In the genomic region with DNA sequence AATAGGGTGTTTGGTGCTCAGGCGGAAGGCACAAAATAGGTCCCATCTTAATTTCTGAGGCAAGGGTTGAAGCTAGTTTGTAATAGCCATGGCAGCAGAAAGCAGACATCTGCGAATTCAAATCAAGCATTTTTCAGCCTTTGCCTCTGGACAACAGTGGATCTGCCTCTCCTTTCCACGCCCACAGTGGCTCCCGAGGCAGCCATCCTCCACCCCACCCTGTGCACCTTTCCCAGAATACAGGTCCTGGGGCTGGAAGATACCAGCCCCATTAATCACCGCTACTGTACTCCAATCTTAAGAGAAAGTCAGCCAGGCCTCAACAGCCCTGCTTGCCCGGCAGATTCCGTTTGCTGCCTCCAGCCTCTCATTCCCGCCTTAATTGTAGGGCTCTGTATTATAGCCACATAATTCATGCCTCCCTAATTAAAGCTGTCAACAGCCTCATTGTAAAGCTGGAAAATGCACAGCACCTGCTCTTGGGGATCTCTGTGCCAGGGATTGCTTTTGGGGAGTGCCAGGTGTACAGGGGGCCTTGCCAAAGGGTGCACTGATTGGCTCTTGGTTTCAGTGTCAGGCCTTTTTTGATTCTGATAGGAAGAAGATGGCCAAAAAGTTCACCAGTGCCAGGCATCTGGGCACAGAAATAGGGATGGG, we compare ENCODE assay signal across 8 mouse cellular contexts. TPM values are rescaled to one million over a fixed set of nuclear protein-coding genes. Genes with fewer than 3 reads are reported as not detected.
DNase-seq lines count a peak whose midpoint lies in the region; ATAC-seq and TF ChIP-seq lines count a peak whose summit lies in the region.

No protein-coding gene starts in this region.

- 58% methylated on average over 8 of the region's 8 CpGs for WGBS in forebrain, embryonic 10.5 days
- 70% methylated on average over 8 of the region's 8 CpGs for WGBS in liver, embryonic 12.5 days (ENCODE audit: insufficient replicate concordance)
- 94% methylated on average over 8 of the region's 8 CpGs for WGBS in thymus, adult 2 months

- dilution Hi-C loops in CH12.LX (cut with MboI; ENCODE audit: extremely low pct_ligation_motif_present, extremely low pct_unique_long_range_greater_than_20kb, low sequenced_read_pairs), result no loop called here

- peaks cover 0 to 26% of the 10 kb centered on the region in 2 experiments; a peak in 3 of 4 replicates for H3K4me1 ChIP-seq in CH12.LX (ENCODE audit: control insufficient read depth in 1 of 2, insufficient read depth in 2 of 2)
- H3K4me1 ChIP-seq in forebrain, embryonic 10.5 days, result peaks cover 55% of the 10 kb centered on the region
- H3K4me1 ChIP-seq in liver, embryonic 12.5 days, result peaks cover 38% of the 10 kb centered on the region
- peaks cover 13% of the 10 kb centered on the region for H3K4me1 ChIP-seq in thymus, adult 2 months (replicated peaks; ENCODE audit: control insufficient read depth, insufficient read depth, low read length)

- peaks cover 22 to 54% of the 10 kb centered on the region in 2 experiments for H3K36me3 ChIP-seq in CH12.LX (replicated peaks in 1 of 2; ENCODE audit: control insufficient read depth in 1 of 2, insufficient read depth in 1 of 2, low read length in 1 of 2)
- H3K36me3 ChIP-seq in forebrain, embryonic 10.5 days (replicated peaks), result peaks cover 66% of the 10 kb centered on the region
- H3K36me3 ChIP-seq in liver, embryonic 12.5 days, result peaks cover 51% of the 10 kb centered on the region
- peaks cover 13% of the 10 kb centered on the region; the same call in 1 of the 2 replicates for H3K36me3 ChIP-seq in thymus, adult 2 months (ENCODE audit: control insufficient read depth, insufficient read depth, low read length)

- no peak for TF ChIP-seq RAD21 in CH12.LX (IDR thresholded peaks at IDR 0.05; ENCODE audit: low read depth, low read length)

- H3K4me2 ChIP-seq in CH12.LX (ENCODE audit: insufficient read depth, low read depth, poor library complexity, severe bottlenecking), result no peak overlapping the region
- H3K4me2 ChIP-seq in liver, embryonic 12.5 days, result peak overlapping the region; percentile 100

- H3K27me3 ChIP-seq in CH12.LX (replicated peaks), result no peaks in the 10 kb centered on the region
- H3K27me3 ChIP-seq in forebrain, embryonic 10.5 days (ENCODE audit: poor library complexity, severe bottlenecking), result no peaks in the 10 kb centered on the region
- no peaks in the 10 kb centered on the region for H3K27me3 ChIP-seq in liver, embryonic 12.5 days (replicated peaks)
- no peaks in the 10 kb centered on the region for H3K27me3 ChIP-seq in thymus, adult 2 months (ENCODE audit: control insufficient read depth, insufficient read depth, low read length)

- DNase-seq in cerebellum, adult 11-12 months, result peak; percentile 42
- no peak for DNase-seq in cerebellum, postnatal 4 days (ENCODE audit: low spot score in 2 of 2)
- no peak for DNase-seq in CH12.LX (ENCODE audit: extremely low read depth)
- DNase-seq in forebrain, embryonic 10.5 days (ENCODE audit: extremely low spot score, low spot score), result no peak
- DNase-seq in gastrocnemius, postnatal 10 days, result no peak
- no peak for DNase-seq in thymus, adult 2 months
- DNase-seq in lung, postnatal 36 days, result no peak

- H3K9ac ChIP-seq in CH12.LX (ENCODE audit: insufficient read depth, low read depth), result peak overlapping the region; percentile 100; the same call in 1 of the 2 replicates
- H3K9ac ChIP-seq in liver, embryonic 12.5 days, result peak overlapping the region; percentile 99

- in situ Hi-C loops in CH12.LX (cut with MboI; ENCODE audit: low pct_ligation_motif_present, low pct_unique_long_range_greater_than_20kb, low sequenced_read_pairs), result no loop called here

- TF ChIP-seq EP300 in CH12.LX (IDR thresholded peaks at IDR 0.05; ENCODE audit: low read length), result no peak

- ATAC-seq in liver, embryonic 12.5 days, result no peak

- H3K4me3 ChIP-seq in CH12.LX (replicated peaks in 1 of 3; ENCODE audit: low read depth in 2 of 3, low read length in 2 of 3, poor library complexity in 1 of 3), result no peak overlapping the region
- H3K4me3 ChIP-seq in forebrain, embryonic 10.5 days, result peak overlapping the region; percentile 87
- H3K4me3 ChIP-seq in liver, embryonic 12.5 days, result peak overlapping the region; percentile 83
- no peak overlapping the region for H3K4me3 ChIP-seq in thymus, adult 2 months (ENCODE audit: control insufficient read depth, insufficient read depth, low read length)

- no peak for TF ChIP-seq CTCF in CH12.LX (conservative IDR thresholded peaks at IDR 0.05 in 1 of 2, IDR thresholded peaks at IDR 0.05 in 1 of 2; ENCODE audit: low read depth in 2 of 2, low read length in 2 of 2)
- no peak for TF ChIP-seq CTCF in thymus, adult 2 months (IDR thresholded peaks at IDR 0.05; ENCODE audit: borderline replicate concordance, control insufficient read depth, extremely low read depth, insufficient read depth, low read length, poor library complexity)

- no peak overlapping the region for H3K27ac ChIP-seq in CH12.LX (ENCODE audit: insufficient read depth, low read depth)
- peak overlapping the region; percentile 100 for H3K27ac ChIP-seq in forebrain, embryonic 10.5 days
- peak overlapping the region; percentile 99 for H3K27ac ChIP-seq in liver, embryonic 12.5 days
- no peak overlapping the region for H3K27ac ChIP-seq in thymus, adult 2 months (ENCODE audit: control insufficient read depth, insufficient read depth, low read length)

- H3K79me2 ChIP-seq in CH12.LX (replicated peaks; ENCODE audit: control insufficient read depth, extremely low read depth, insufficient read depth, poor library complexity, severe bottlenecking), result peaks cover 9% of the 10 kb centered on the region

- TF ChIP-seq POLR2A in CH12.LX (IDR thresholded peaks at IDR 0.05; ENCODE audit: low read depth, low read length), result no peak
- TF ChIP-seq POLR2A in thymus, adult 2 months (IDR thresholded peaks at IDR 0.05; ENCODE audit: control insufficient read depth, extremely low read depth, insufficient read depth, low read length, poor library complexity), result no peak

- no peaks in the 10 kb centered on the region for H3K9me3 ChIP-seq in CH12.LX (replicated peaks; ENCODE audit: low read length)
- no peaks in the 10 kb centered on the region for H3K9me3 ChIP-seq in forebrain, embryonic 10.5 days
- no peaks in the 10 kb centered on the region for H3K9me3 ChIP-seq in liver, embryonic 12.5 days (replicated peaks)

TF ChIP-seq in CH12.LX, 34 proteins besides CTCF, POLR2A, EP300 and RAD21:
- no peak for TF ChIP-seq HCFC1 (IDR thresholded peaks at IDR 0.05; ENCODE audit: low read depth, low read length)
- TF ChIP-seq IRF4 (IDR thresholded peaks at IDR 0.05; ENCODE audit: low read depth, low read length), result no peak
- no peak for TF ChIP-seq SIN3A (IDR thresholded peaks at IDR 0.05; ENCODE audit: low read length)
- no peak for TF ChIP-seq UBTF (IDR thresholded peaks at IDR 0.05; ENCODE audit: low read depth, low read length)
- no peak for TF ChIP-seq ELF1 (IDR thresholded peaks at IDR 0.05; ENCODE audit: low read depth, low read length)
- no peak for TF ChIP-seq MYC (IDR thresholded peaks at IDR 0.05; ENCODE audit: low read depth, low read length)
- no peak for TF ChIP-seq CHD1 (IDR thresholded peaks at IDR 0.05; ENCODE audit: low read depth, low read length)
- TF ChIP-seq NELFE (IDR thresholded peaks at IDR 0.05; ENCODE audit: low read depth, low read length), result no peak
- TF ChIP-seq PAX5 (IDR thresholded peaks at IDR 0.05; ENCODE audit: low read length), result no peak
- no peak for TF ChIP-seq ZC3H11A (IDR thresholded peaks at IDR 0.05; ENCODE audit: low read depth, low read length)
- no peak for TF ChIP-seq E2F4 (IDR thresholded peaks at IDR 0.05; ENCODE audit: insufficient replicate concordance, low read depth, low read length)
- TF ChIP-seq MXI1 (IDR thresholded peaks at IDR 0.05; ENCODE audit: low read depth, low read length), result no peak
- no peak for TF ChIP-seq KAT2A (IDR thresholded peaks at IDR 0.05; ENCODE audit: insufficient replicate concordance, low read length)
- no peak for TF ChIP-seq GABPA (IDR thresholded peaks at IDR 0.05; ENCODE audit: insufficient replicate concordance, low read depth, low read length)
- TF ChIP-seq MAFK (IDR thresholded peaks at IDR 0.05; ENCODE audit: insufficient replicate concordance, low read length), result no peak
- no peak for TF ChIP-seq NRF1 (IDR thresholded peaks at IDR 0.05; ENCODE audit: low read depth, low read length)
- no peak for TF ChIP-seq JUN (IDR thresholded peaks at IDR 0.05; ENCODE audit: insufficient read depth, low read depth, low read length)
- no peak for TF ChIP-seq BHLHE40 (IDR thresholded peaks at IDR 0.05; ENCODE audit: low read depth, low read length)
- no peak for TF ChIP-seq USF1 (IDR thresholded peaks at IDR 0.05; ENCODE audit: low read depth, low read length)

RNA-seq across cellular contexts. Expression of gene Hmgn2, which starts 0.8 kb away (rescaled TPM):
- 157 and 196 TPM in 2 replicates for total RNA-seq in CH12.LX (2012; rRNA removed)
- 161 and 168 TPM in 2 replicates for total RNA-seq in CH12.LX (2014; rRNA removed)
- polyA plus RNA-seq in CH12.LX (2012; ENCODE audit: insufficient read length, low read depth), result 195 and 299 TPM in 2 replicates
- 3,760 and 3,774 TPM in 2 replicates for polyA plus RNA-seq in forebrain, embryonic 10.5 days (2016; fragmentation: Nextera tagmentation; extraction: Ambion mirVana)
- polyA plus RNA-seq in liver, embryonic 12.5 days (2016; fragmentation: Nextera tagmentation; extraction: Ambion mirVana), result 971 and 1,001 TPM in 2 replicates
- 100 to 1,000 TPM; 225 to 257 TPM for total RNA-seq in gastrocnemius, postnatal 10 days (2021)
- 96.2 and 110 TPM in 2 replicates for polyA plus RNA-seq in thymus, adult 2 months (2012; rRNA removed)

RNA-seq across cellular contexts. Expression of gene Dhdds, which starts 31.5 kb away (rescaled TPM):
- total RNA-seq in CH12.LX (2012; rRNA removed) (26.0 and 29.4 TPM in 2 replicates), CH12.LX (2014; rRNA removed) (12.9 TPM in 2 replicates)
- polyA plus RNA-seq in CH12.LX (2012; ENCODE audit: insufficient read length, low read depth), result 33.1 and 34.5 TPM in 2 replicates
- 40.3 and 41.9 TPM in 2 replicates for polyA plus RNA-seq in forebrain, embryonic 10.5 days (2016; fragmentation: Nextera tagmentation; extraction: Ambion mirVana)
- polyA plus RNA-seq in liver, embryonic 12.5 days (2016; fragmentation: Nextera tagmentation; extraction: Ambion mirVana), result 24.5 and 25.6 TPM in 2 replicates
- total RNA-seq in gastrocnemius, postnatal 10 days (2021), result 10 to 100 TPM; 16.7 to 17.5 TPM
- polyA plus RNA-seq in thymus, adult 2 months (2012; rRNA removed), result 32.1 and 33.2 TPM in 2 replicates

RNA-seq across cellular contexts. Expression of gene Lin28a, which starts 49.4 kb away (rescaled TPM):
- total RNA-seq in CH12.LX (2012; rRNA removed) (0.04 and 0.08 TPM in 2 replicates), CH12.LX (2014; rRNA removed) (not detected in 2 replicates)
- not detected in 2 replicates for polyA plus RNA-seq in CH12.LX (2012; ENCODE audit: insufficient read length, low read depth)
- polyA plus RNA-seq in forebrain, embryonic 10.5 days (2016; fragmentation: Nextera tagmentation; extraction: Ambion mirVana), result 21.6 and 25.7 TPM in 2 replicates
- polyA plus RNA-seq in liver, embryonic 12.5 days (2016; fragmentation: Nextera tagmentation; extraction: Ambion mirVana), result 4.2 and 5.8 TPM in 2 replicates
- 1 to 10 TPM; 1.7 to 2.8 TPM for total RNA-seq in gastrocnemius, postnatal 10 days (2021)
- polyA plus RNA-seq in thymus, adult 2 months (2012; rRNA removed), result 0.03 TPM in 2 replicates

Comparison
In these comparisons a context has a peak if more than half of its experiments do, and no peak if none do; other contexts are left out.
1. H3K27ac ChIP-seq: peak in forebrain, embryonic 10.5 days (single experiment) and liver, embryonic 12.5 days (single experiment); none in CH12.LX (single experiment) and thymus, adult 2 months (single experiment).
2. H3K4me3 ChIP-seq: peak in forebrain, embryonic 10.5 days (single experiment) and liver, embryonic 12.5 days (single experiment); none in CH12.LX (0 of 3) and thymus, adult 2 months (single experiment).